Mouse (Mus musculus) neutrophil, adult 5-6 weeks (primary cell): ENCODE data around the gene Caml. TPM values are rescaled to one million over a fixed set of nuclear protein-coding genes. Genes with fewer than 3 reads are reported as not detected.
"Not testable (repeated sequence)": the region's sequence is repeated elsewhere in the genome, so short reads cannot be mapped to it uniquely, and the experiment has no call there.

Source experiments
- ATAC-seq: fragments of 151-379, 151-347 bp; 2 replicates; pipeline ENCODE4 v1.8.0; 2017; ENCODE audit warnings: mild to moderate bottlenecking, moderate TSS enrichment; ENCODE audit not compliant: insufficient number of reproducible peaks, poor library complexity, low FRiP score, severe bottlenecking; ENCODE audit errors: extremely low read depth
- total RNA-seq: library from RNA; stranded (forward); fragments of 200-1000 nt; gene quantifications from 2 replicates; pipeline ENCODE4 v1.2.3, GENCODE M21; 2017

The Caml gene
- total RNA-seq, result 29.3 and 53.3 TPM in 2 replicates

DNA sequence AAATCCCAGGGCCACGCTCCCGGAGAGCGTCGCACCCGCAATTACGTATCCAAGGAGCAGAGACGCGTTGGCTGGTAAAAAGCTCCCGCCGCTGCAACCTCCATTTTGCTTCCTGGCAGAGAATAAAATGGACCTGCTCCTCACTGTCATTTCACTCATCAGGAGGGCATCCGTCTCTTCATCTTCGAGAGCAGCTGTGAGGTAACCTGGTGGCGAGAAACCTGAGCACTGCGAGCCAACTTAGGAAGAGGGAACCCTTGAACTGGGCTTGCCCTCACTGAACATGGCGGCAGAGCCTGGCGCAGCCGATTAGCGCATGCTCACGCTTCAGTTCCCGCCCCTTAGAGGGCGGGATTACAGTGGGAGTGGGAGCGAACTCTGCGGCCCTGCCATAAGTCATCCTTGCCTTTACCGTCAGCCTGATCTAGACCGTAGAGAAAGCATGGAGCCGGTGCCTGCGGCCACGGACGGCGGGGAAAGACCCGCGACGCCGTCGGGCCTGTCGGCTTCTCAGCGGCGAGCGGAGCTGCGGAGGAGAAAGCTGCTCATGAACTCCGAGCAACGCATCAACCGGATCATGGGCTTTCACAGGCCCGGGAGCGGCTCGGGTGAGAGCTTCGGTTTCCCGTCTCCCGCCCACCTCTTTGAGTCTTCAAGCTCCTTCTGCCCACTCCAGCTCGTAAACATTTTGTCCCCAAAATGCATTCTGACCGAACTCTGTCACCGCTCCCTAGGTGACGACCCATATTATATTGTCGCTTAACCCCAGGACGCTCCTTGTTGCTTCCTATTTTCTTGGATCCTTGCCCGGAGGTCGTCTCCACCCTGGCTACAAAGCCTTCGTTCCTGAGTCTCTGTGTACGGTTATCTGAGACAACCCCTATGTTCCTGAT is at the start of gene Caml:
Gene Caml (plus strand): TSS at position 357 of the 893 bp plus-strand sequence.
- ATAC-seq, result peak; percentile 97

GRCm38 (mm10) chr13:55573432-55573831 is 49.4 kb upstream of the Caml start, which contains the start of gene Tmed9:
Gene Tmed9 (plus strand): TSS chr13:55573732.
- no peak for ATAC-seq

DNA sequence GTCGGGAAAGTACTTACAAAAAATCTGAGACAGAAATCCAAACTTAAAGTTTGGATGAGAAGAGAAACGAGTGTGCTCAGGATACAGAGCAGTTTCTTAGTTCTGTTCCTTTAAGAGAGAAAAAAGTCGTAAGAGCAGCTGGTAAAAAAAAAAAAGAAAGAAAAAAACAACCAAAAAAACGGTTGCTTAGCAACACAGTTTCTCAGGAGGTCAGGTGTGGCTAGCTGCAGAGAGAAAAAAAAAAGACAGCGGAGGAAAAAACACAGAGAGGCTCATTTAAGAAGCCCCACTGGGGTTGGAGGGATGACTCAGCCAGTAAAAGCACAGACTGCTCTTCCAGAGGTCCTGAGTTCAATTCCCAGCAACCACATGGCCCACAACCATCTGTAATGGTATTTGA is 48.5 kb upstream of the Caml start:
- ATAC-seq, result no peak

- no peak for ATAC-seq
Measured at GRCm38 (mm10) chr13:55575932-55576331, 46.9 kb upstream of the Caml start.

GRCm38 (mm10) chr13:55576872-55577271 is 45.9 kb upstream of the Caml start:
- not testable (repeated sequence) for ATAC-seq

DNA sequence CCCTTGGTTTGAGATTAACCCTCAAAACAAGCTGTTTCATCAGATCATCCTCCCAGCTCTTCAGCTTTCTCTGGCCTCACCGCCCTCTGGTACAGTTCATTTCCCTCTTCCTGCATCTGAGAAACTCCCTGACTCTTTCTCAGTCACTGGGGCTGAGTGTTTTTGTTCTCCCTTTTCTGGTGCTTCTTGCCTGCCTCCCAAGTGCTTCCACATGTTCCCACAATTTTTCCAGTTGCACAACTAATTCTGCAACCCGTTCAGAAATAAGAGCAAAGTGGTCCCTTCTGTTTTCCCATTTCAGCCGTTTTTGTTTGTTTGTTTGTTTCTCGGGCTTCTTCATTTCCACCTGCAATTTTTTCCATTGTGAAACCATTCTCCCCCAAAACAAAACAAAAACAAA is 44.7 kb upstream of the Caml start:
- no peak for ATAC-seq

- no peak for ATAC-seq
Measured at GRCm38 (mm10) chr13:55591961-55592490, 30.8 kb upstream of the Caml start.

- peak; percentile 98 for ATAC-seq
Measured at GRCm38 (mm10) chr13:55592512-55593253, 30.1 kb upstream of the Caml start.

GRCm38 (mm10) chr13:55593254-55593747 is 29.5 kb upstream of the Caml start:
- peak; percentile 3; the same call in 1 of the 2 replicates for ATAC-seq

DNA sequence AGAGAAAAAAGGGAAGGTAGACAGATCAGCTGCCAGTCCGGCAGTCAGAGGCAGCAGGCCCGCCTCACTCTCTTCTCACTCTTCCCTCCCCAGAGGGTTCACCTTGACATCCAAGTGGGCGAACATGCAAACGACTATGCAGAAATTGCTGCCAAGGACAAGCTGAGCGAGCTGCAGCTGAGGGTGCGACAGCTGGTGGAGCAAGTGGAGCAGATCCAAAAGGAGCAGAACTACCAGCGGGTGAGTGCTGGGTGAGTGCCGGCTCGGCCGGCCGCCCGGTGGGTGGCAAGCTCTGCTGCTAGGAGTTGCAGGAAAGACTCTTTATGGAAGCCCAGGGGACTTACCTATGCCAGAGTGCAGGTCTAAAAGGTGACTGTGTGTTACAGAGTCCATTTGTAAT is 27.4 kb upstream of the Caml start:
- no peak for ATAC-seq

- ATAC-seq, result no peak
Measured at GRCm38 (mm10) chr13:55596802-55597201, 26.0 kb upstream of the Caml start.

DNA sequence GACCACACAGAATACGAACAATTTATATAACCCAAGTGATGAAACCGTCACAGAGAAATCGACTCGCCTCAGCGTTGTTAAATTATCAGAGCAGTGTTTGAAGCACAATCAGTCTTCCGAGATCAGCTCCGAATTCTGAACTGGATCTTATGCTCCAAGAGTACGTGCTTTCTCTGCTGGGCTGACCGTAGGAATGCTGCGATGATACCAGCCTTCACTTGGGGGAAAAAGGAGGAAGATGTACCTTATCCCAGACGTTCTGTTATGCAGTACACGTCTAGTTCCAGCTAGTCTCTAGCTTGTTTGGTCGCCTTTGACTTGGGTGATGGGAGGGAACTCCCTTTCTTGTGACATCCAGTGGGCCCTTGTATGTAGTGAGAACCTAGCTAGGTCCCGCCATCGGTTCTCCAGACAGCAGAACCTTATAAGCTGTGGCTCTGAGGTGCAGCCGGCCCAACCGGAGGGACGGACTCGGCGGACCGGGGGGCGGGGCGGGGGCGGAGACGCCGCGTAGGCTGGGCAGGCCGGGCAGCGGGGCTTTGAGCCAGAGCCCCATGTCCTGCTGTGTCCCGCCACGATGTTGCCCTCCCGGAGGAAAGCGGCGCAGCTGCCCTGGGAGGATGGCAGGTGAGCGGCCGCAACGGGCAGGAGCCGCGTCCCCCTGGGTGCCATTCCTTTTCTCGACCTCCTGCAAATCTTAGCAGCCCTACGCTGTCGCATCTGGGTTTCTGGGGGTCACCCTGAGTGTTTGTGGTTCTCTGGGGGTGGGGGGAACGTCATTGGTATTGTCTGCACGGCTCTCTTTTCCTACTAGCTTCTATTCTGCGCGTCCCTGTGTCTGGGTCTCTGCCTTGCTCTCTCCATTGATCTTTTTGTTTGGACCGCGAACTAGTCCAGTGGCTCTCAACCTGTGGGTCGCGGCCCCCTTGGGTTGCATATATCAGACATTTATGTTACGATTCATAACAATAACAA is 23.0 kb upstream of the Caml start, which contains the start of gene B4galt7:
Gene B4galt7 (plus strand): TSS at position 331 of the 975 bp plus-strand sequence.
- peak; percentile 73 for ATAC-seq

DNA sequence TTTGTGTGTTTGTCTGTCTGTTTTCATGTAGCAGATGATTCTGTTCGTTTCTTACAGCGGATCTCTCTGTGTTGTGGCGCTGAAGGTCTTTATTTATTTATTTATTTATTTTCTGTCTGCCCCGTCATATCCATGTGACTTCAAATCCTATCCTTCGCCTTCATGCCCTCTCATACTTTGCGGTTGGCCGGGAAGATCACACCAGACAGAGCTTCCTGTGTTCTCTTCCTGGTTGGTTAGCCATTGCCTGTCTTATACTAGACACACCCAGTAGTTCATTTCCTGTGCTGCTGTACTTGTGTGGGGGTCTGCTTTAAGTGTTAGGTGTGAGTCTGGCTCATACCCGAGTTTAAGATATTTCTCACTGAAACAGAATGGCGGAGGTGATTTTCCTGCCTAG is 22.1 kb upstream of the Caml start:
- ATAC-seq, result no peak

DNA sequence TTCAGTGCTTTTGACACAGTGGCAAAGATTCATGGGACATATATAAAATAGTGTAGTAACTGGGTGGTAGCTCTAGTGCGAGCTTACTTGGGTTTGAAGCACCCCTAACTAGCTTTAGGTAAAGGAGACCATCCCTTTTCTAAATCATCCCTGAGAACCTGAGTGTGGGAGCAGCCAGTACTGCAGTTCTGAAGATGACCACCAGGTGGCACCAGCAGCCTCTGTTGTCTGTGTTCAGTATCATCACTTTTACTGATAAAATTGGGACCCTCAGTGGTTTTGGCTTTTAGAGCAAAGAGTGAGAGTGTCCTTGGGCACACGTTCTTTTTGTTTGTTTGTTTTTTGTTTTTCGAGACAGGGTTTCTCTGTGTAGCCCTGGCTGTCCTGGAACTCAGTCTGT is 21.2 kb upstream of the Caml start:
- ATAC-seq, result peak; percentile 61

GRCm38 (mm10) chr13:55604606-55605005 is 18.2 kb upstream of the Caml start:
- no peak for ATAC-seq

GRCm38 (mm10) chr13:55606899-55607623 is 15.7 kb upstream of the Caml start:
- ATAC-seq, result no peak

- no peak for ATAC-seq
Measured at GRCm38 (mm10) chr13:55607624-55608006, 15.2 kb upstream of the Caml start.

DNA sequence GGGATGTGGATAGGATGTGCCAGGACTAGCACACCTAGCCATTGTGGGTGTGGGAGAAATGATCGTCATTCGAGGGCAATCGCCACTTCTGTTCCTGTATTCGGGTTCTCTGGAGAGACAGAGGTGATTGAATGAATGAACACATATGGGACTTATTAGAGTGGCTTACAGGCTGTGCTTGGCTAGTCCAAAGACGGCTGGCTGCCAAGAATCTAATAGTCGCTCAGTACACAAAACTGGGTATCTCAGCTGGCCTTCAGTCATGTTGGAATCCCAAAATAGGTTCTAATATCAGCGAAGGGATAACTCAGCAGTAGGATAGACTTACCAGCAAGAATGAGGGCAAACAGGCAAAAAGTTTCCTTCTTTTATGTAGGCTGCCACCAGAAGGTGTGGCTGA is 10.8 kb upstream of the Caml start:
- ATAC-seq, result no peak
